Mouse (Mus musculus): ENCODE measurements at regions not wholly inside any gene's neighbourhood (a gene's known extent, or its start where the extent isn't known, plus 50 kb on each side); places are given as distances from the start of the nearest gene placed in this dataset.

GRCm38 (mm10) chr13:71254016-71254415 lies 412.4 kb upstream of the Adamts16 start:
- TF ChIP-seq EP300 (IDR thresholded peaks at IDR 0.05; ENCODE audit: low read depth) (no peak), CTCF (IDR thresholded peaks at IDR 0.05; ENCODE audit: low read depth) (no peak)

Measured in liver, postnatal 0 days (tissue).